Mouse (Mus musculus): ENCODE measurements around the gene Pnmt.

Pnmt gene

GRCm38 (mm10) chr11:98385638-98386585 lies at the start of gene Pnmt:
TSS of gene Pnmt (plus strand) at chr11:98386450.
- DNase-seq (ENCODE audit: low read depth) = no peak

- no peak for DNase-seq (ENCODE audit: low read depth)
These were observed 47.7 kb upstream of the Pnmt start for GRCm38 (mm10) chr11:98338507-98338961.

DNA sequence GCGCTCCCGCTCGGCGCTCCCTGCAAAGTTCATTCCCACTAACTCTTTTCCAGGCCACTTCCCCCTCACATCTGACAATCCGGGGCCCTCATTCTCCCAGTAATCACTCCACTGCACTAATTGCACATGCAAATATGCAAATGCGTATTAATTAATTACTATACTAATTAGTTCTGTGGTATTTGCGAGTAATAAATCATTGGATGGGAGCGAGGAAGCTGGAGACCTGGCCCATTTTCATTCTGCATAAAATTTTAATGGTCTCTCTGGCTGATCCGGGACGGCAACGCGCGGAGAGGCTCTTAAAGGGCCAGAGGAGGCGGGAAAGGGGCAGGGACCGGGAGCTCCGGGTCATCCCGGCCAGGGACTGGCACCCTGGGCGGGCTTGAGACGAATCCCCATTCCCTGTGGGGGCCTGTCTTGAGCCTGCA lies 47.2 kb upstream of the Pnmt start:
- DNase-seq (ENCODE audit: low read depth) = no peak

DNA sequence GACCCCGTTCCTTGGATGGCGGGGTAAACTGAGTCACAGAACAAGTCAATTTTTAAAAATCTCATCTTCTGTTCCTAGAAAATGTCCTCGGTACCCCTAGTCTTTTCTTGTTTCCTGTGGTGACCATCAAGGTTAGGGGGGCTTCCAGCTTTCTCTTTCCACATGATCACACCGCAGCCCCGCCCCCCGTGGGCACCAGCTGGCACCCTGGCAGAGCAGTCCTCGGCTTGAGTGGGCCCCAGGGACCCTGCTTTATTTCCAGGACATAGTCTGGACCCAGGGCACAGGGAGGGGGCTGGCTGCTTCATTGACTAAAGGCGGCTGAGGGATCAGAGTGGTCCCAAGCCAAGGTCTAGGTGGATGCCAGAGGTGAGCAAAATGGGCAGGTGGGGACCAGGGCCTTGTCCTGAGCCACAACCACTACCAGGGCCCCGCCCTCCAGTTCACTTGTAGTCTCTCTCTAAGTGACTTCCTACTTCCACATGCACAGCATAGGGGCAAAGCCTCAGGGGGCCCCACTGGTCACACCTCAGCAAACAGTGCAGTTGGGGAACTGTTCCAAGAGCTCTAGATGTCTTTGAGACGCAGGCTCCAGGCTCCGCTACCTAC lies 46.5 kb upstream of the Pnmt start:
- no peak for DNase-seq (ENCODE audit: low read depth)

GRCm38 (mm10) chr11:98340597-98340996 lies 45.7 kb upstream of the Pnmt start:
- DNase-seq (ENCODE audit: low read depth) = no peak

DNA sequence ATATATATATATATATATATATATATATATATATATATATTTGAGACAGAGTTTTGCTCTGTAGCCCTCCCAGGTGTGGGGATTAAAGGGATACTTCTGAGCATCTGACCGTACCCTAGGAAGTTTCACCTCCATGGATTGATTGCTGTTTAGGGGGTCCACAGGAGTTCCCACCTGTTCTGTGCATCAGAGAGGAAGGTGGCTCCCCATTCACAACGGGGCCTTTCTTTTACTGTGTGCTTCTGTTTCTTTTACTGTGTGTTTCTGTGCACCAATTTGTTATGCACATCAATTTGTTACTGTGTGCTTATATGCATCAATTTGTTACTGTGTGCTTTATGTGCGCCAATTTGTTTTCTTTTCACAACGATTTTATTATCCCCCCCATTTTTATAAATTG lies 45.1 kb upstream of the Pnmt start:
- no peak for DNase-seq (ENCODE audit: low read depth)

GRCm38 (mm10) chr11:98342000-98342945 lies 44.0 kb upstream of the Pnmt start:
- peak; percentile 94 for DNase-seq (ENCODE audit: low read depth)

GRCm38 (mm10) chr11:98345253-98345652 lies 41.0 kb upstream of the Pnmt start:
- peak; percentile 85 for DNase-seq (ENCODE audit: low read depth)

GRCm38 (mm10) chr11:98346168-98346567 lies 40.1 kb upstream of the Pnmt start:
- no peak for DNase-seq (ENCODE audit: low read depth)

GRCm38 (mm10) chr11:98347385-98348082 lies 38.7 kb upstream of the Pnmt start:
- DNase-seq (ENCODE audit: low read depth) = no peak

DNA sequence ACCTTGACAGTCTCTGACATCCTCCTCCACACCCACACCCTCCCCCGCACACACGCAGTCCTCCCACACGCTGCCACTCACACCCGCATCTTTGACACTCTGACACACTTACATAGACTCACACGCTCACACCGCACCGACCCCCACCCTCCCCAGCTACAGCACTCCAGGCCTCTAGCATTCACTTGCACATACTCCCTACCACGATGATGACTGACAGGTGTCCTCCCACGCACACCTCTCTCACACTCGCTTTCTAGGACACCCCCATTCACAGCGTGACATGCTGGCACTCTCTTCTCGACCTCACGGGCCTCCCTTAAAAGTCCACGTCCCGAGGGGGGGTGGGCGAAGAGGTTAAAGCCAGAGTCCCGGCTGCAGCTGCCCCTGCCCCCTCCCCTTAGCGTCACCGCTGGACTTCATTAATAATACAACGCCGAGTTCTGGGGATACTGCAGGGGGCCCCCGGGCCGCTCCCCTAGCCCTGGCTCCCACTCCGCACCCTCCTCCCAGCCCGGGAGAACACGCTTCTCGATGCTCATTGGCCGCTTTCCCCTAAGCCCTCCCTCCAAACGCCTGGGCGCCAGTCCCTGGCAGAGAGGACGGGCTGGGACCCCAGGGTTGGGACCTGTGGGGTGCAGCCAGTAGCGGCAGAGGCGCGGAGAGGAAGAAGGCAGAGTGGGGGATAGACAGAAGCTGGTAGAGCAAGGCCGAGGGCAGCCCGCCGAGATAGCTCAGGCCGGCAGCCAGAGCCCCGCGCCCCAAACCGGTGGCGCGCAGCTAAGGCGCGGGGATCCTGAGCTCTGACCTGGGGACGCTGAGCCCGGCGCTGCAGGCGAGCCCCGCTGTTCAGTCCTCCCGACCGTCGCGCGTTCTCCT lies 37.9 kb upstream of the Pnmt start, which contains the start of gene Ppp1r1b:
TSS of gene Ppp1r1b (plus strand) at position 322 of the 879 bp plus-strand sequence.
- DNase-seq (ENCODE audit: low read depth) = peak; percentile 64

DNA sequence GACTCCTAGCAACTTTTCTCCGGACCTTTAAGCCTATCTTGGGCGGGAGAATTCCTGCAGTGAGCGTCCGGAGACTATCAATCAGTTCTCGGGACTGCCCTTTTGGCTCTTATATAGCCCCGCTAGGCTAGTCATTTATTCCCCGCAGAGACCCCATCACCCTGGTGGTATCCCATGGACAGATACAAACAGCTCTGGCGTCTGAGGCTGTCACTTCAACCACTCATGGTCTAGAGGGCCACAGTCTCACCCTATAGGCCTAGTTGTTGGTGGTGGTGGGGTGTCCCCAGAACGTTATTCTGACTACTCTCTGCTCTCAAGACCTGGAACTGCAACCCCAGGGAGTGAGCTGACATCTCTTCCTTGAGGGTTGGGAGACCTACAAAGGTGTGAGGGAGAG lies 36.9 kb upstream of the Pnmt start:
- DNase-seq (ENCODE audit: low read depth) = no peak

GRCm38 (mm10) chr11:98352272-98352990 lies 33.8 kb upstream of the Pnmt start:
- no peak for DNase-seq (ENCODE audit: low read depth)

DNA sequence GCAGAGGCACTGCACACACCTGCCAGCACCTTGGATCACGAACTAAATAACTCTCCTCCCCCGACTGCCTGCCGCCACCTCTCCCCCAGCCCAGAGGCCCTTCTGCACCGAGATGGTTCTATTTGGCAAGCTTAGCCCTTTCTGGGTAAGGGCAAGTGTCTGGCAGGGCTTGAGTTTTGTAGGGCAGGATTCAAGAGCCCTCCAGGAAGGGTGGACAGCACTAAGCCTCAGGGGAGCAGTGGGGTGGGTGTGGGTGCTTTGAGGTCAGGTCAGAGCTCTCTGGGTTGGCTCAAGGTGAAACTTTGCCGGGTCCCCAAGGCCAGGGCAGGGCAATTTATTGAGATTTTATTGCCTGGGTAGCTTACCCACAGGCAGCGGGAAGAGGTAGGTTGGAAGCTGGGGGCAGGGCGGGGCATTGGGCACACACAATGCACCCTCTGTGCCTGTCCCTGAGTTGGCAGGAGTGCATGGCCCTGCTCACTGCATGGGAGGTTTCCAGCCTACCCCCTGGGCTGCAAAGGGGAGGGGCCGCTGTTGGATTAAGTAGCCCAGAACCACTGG lies 32.5 kb upstream of the Pnmt start:
- no peak for DNase-seq (ENCODE audit: low read depth)

GRCm38 (mm10) chr11:98354445-98354844 lies 31.8 kb upstream of the Pnmt start:
- no peak for DNase-seq (ENCODE audit: low read depth)

GRCm38 (mm10) chr11:98355732-98356299 lies 30.4 kb upstream of the Pnmt start:
- DNase-seq (ENCODE audit: low read depth) = peak; percentile 90

DNA sequence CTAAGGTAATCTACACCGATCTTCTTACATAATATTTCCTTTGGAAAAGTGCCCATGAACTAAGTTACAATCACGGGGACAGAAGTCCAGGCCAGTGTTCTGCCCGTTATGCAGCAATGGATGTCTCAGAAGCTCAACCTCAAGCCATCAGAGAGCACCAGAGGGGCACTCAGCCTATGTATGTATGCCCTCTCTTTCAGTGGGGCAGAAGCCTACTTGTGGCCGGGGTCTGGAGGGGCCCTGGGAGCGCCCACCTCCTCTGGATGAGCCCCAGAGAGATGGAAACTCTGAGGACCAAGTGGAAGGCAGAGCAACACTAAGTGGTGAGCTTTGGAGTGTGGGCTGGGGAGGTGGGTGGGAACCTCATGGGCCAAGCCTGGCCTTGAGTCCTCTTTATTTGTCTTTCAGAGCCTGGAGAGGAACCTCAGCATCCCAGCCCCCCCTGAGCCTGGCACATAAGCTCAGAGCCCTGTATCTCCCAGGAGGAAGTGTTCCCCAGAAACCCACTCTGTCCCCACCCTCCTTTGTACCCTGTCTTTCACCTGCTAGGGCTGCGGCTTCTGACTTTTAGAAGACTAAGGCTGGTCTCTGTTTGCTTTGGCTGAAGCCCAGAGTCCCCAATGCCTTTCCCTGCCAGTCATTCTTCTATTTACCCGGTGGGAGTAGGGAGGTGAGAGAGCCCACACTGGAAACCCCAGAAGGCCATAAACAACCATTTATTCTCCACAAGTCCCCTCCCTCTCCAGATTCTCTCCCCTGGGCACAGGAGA lies 29.4 kb upstream of the Pnmt start:
- DNase-seq (ENCODE audit: low read depth) = peak; percentile 21
